In the genomic region with DNA sequence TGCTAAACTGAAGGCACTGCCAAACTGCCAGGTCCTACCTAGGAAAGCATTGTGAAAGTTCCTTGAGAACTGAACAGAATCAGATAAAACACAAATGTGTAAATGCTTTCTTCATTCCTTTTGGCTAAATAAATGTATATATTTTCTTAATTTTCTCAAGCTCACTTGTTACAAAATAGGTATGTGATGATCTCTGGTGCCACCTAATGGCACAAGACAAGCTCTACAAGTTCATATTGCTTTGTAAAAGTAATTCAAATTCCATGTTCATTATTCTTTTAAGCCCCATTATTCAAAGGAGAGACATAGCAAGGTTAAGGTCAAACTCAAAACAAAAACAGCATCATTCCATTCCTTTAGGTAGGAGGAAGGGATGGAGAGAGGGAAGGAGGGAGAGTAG, we compare ENCODE assay signal across 11 mouse cellular contexts. TPM values are rescaled to one million over a fixed set of nuclear protein-coding genes. Genes with fewer than 3 reads are reported as not detected.
DNase-seq lines count a peak whose midpoint lies in the region; ATAC-seq and TF ChIP-seq lines count a peak whose summit lies in the region.
"Had no signal": no experiment of that assay in that cellular context is flagged by ENCODE, and none has a peak within 500 bp of the region (broad histone marks: within the 10 kb centered on the region; RNA-seq: fewer than 3 reads in every experiment).

No protein-coding gene starts in this region.

- H3K27me3 ChIP-seq in forebrain, embryonic 14.5 days (replicated peaks; ENCODE audit: control insufficient read depth, insufficient read depth, low read length): peaks cover 16% of the 10 kb centered on the region
- peaks cover 22% of the 10 kb centered on the region for H3K27me3 ChIP-seq in forebrain, embryonic 13.5 days
- H3K27me3 ChIP-seq in Patski: no peaks in the 10 kb centered on the region
- H3K27me3 ChIP-seq in intestine, embryonic 16.5 days (replicated peaks; ENCODE audit: control insufficient read depth, insufficient read depth, low read length): peaks cover 3% of the 10 kb centered on the region; the same call in 1 of the 2 replicates

- no peak for TF ChIP-seq POLR2A in lung, adult 2 months (IDR thresholded peaks at IDR 0.05; ENCODE audit: borderline replicate concordance, extremely low read depth, low read depth, low read length)

- in situ Hi-C loops in Patski (cut with MboI; ENCODE audit: low pct_unique_long_range_greater_than_20kb): loop anchor here (5.0 kb wide), 1 partner anchor 62 kb away; no protein-coding TSS in a partner anchor

- CTCF ChIA-PET in Patski (lab: Charles Lee): interaction anchor here (0.7 to 1.9 kb wide), 8 partner anchors 9 to 689 kb away, joined by 3 to 8 read pairs (median 4); no protein-coding TSS in a partner anchor

- no peak overlapping the region for H3K4me2 ChIP-seq in forebrain, embryonic 14.5 days (ENCODE audit: low read length)
- no peak overlapping the region for H3K4me2 ChIP-seq in forebrain, embryonic 13.5 days
- H3K4me2 ChIP-seq in intestine, embryonic 16.5 days (ENCODE audit: low read depth, low read length): no peak overlapping the region
- H3K4me2 ChIP-seq: forebrain, embryonic 12.5 days had no signal

- peak; percentile 31; the same call in 1 of the 2 replicates for TF ChIP-seq CTCF in lung, adult 2 months (IDR thresholded peaks at IDR 0.05; ENCODE audit: insufficient read depth, low read length)
- TF ChIP-seq CTCF in Patski (IDR thresholded peaks at IDR 0.05): no peak

- H3K9me3 ChIP-seq in forebrain, embryonic 14.5 days (replicated peaks; ENCODE audit: control insufficient read depth, low read length): no peaks in the 10 kb centered on the region
- H3K9me3 ChIP-seq in forebrain, embryonic 13.5 days (replicated peaks): no peaks in the 10 kb centered on the region
- H3K9me3 ChIP-seq in intestine, embryonic 16.5 days (ENCODE audit: control insufficient read depth, low read length): no peaks in the 10 kb centered on the region
- H3K9me3 ChIP-seq: forebrain, embryonic 12.5 days had no signal

- H3K9ac ChIP-seq in forebrain, embryonic 14.5 days (ENCODE audit: low read length): no peak overlapping the region
- H3K9ac ChIP-seq in forebrain, embryonic 13.5 days: no peak overlapping the region
- no peak overlapping the region for H3K9ac ChIP-seq in intestine, embryonic 16.5 days (ENCODE audit: low read depth, low read length)
- H3K9ac ChIP-seq: forebrain, embryonic 12.5 days had no signal

- H3K4me3 ChIP-seq in forebrain, embryonic 14.5 days (ENCODE audit: low read depth, low read length): no peak overlapping the region
- no peak overlapping the region for H3K4me3 ChIP-seq in forebrain, embryonic 13.5 days
- no peak overlapping the region for H3K4me3 ChIP-seq in lung, adult 2 months (replicated peaks; ENCODE audit: extremely low read depth, low read depth, low read length)
- H3K4me3 ChIP-seq in intestine, embryonic 16.5 days (ENCODE audit: low read length): no peak overlapping the region
- H3K4me3 ChIP-seq: forebrain, embryonic 12.5 days had no signal

- POLR2A ChIA-PET in Patski (lab: Charles Lee): no interaction called here

- no peak overlapping the region for H3K27ac ChIP-seq in forebrain, embryonic 14.5 days (ENCODE audit: low read depth, low read length)
- no peak overlapping the region for H3K27ac ChIP-seq in forebrain, embryonic 13.5 days
- no peak overlapping the region for H3K27ac ChIP-seq in intestine, embryonic 16.5 days (ENCODE audit: low read length)
- H3K27ac ChIP-seq: forebrain, embryonic 12.5 days had no signal

- peak; percentile 76 for DNase-seq in forebrain, embryonic 14.5 days (ENCODE audit: low spot score)
- DNase-seq in lung, adult 2 months: no peak
- no peak for DNase-seq in lung, postnatal 10 days
- DNase-seq in Patski (ENCODE audit: low read depth, low spot score): peak; percentile 4
- peak; percentile 54 for DNase-seq in mesoderm, embryonic 11.5 days (ENCODE audit: low read depth, low spot score)
- DNase-seq in layer of hippocampus, adult 11-12 months (ENCODE audit: low spot score): no peak
- DNase-seq: layer of hippocampus, postnatal 36 days had no signal

- H3K36me3 ChIP-seq in forebrain, embryonic 14.5 days (ENCODE audit: control insufficient read depth, insufficient read depth, low read length): peaks cover 6% of the 10 kb centered on the region; the same call in 1 of the 2 replicates
- peaks cover 12% of the 10 kb centered on the region; the same call in 1 of the 2 replicates for H3K36me3 ChIP-seq in forebrain, embryonic 13.5 days (ENCODE audit: poor library complexity, severe bottlenecking)
- H3K36me3 ChIP-seq in intestine, embryonic 16.5 days (ENCODE audit: control insufficient read depth, insufficient read depth, low read length): 0 out of 2 replicates have a peak, but pooled peaks cover 4% of the 10 kb centered on the region

- ATAC-seq in forebrain, embryonic 14.5 days: no peak
- ATAC-seq in forebrain, embryonic 13.5 days: no peak
- no peak for ATAC-seq in Patski
- no peak for ATAC-seq in intestine, embryonic 16.5 days

- peaks cover 4% of the 10 kb centered on the region for H3K4me1 ChIP-seq in forebrain, embryonic 14.5 days (ENCODE audit: control insufficient read depth, insufficient read depth, low read length)
- H3K4me1 ChIP-seq in forebrain, embryonic 13.5 days: peaks cover 6% of the 10 kb centered on the region
- H3K4me1 ChIP-seq in lung, adult 2 months (ENCODE audit: control insufficient read depth, insufficient read depth, low read length): peaks cover 5% of the 10 kb centered on the region
- H3K4me1 ChIP-seq in intestine, embryonic 16.5 days (ENCODE audit: control insufficient read depth, insufficient read depth, low read length): peaks cover 7% of the 10 kb centered on the region

RNA-seq across cellular contexts. Expression of a gene that starts 3.7 kb away (rescaled TPM):
- polyA plus RNA-seq in forebrain, embryonic 14.5 days (2014; fragmentation: Nextera tagmentation; extraction: Ambion mirVana): 0.28 and 0.32 TPM in 2 replicates
- 0.34 and 0.64 TPM in 2 replicates for polyA plus RNA-seq in forebrain, embryonic 13.5 days (2015; fragmentation: Nextera tagmentation; extraction: Ambion mirVana)
- 4.3 and 6.5 TPM in 2 replicates for polyA plus RNA-seq in lung, adult 2 months (2012; rRNA removed)
- polyA plus RNA-seq in Patski (2021): 0.10 TPM
- polyA plus RNA-seq in intestine, embryonic 16.5 days (2015; fragmentation: Nextera tagmentation; extraction: Ambion mirVana): 0.42 and 0.43 TPM in 2 replicates

RNA-seq across cellular contexts. Expression of a gene that starts 31.2 kb away (rescaled TPM):
- polyA plus RNA-seq in forebrain, embryonic 14.5 days (2014; fragmentation: Nextera tagmentation; extraction: Ambion mirVana): 0.07 and 0.10 TPM in 2 replicates
- polyA plus RNA-seq in forebrain, embryonic 13.5 days (2015; fragmentation: Nextera tagmentation; extraction: Ambion mirVana): 0.08 and 0.09 TPM in 2 replicates
- polyA plus RNA-seq in lung, adult 2 months (2012; rRNA removed): 0.03 and 0.04 TPM in 2 replicates
- polyA plus RNA-seq in Patski (2021): not detected
- polyA plus RNA-seq in intestine, embryonic 16.5 days (2015; fragmentation: Nextera tagmentation; extraction: Ambion mirVana): 0.32 and 0.37 TPM in 2 replicates

RNA-seq across cellular contexts. Expression of a gene that starts 46.9 kb away (rescaled TPM):
- polyA plus RNA-seq in forebrain, embryonic 14.5 days (2014; fragmentation: Nextera tagmentation; extraction: Ambion mirVana): not detected in 2 replicates
- not detected in 2 replicates for polyA plus RNA-seq in forebrain, embryonic 13.5 days (2015; fragmentation: Nextera tagmentation; extraction: Ambion mirVana)
- 0.34 and 1.0 TPM in 2 replicates for polyA plus RNA-seq in lung, adult 2 months (2012; rRNA removed)
- not detected for polyA plus RNA-seq in Patski (2021)
- polyA plus RNA-seq in intestine, embryonic 16.5 days (2015; fragmentation: Nextera tagmentation; extraction: Ambion mirVana): 0.24 and 0.28 TPM in 2 replicates
- polyA plus RNA-seq: forebrain, embryonic 12.5 days; heart, embryonic 14.5 days had no signal

Comparison
In these comparisons a context has a peak if more than half of its experiments do, and no peak if none do; other contexts are left out.
1. DNase-seq: peak in forebrain, embryonic 14.5 days (single experiment), Patski (single experiment) and mesoderm, embryonic 11.5 days (single experiment); none in lung, adult 2 months (single experiment), lung, postnatal 10 days (single experiment) and layer of hippocampus, adult 11-12 months (single experiment).